Mouse (Mus musculus): Measurements from ENCODE around the gene Ptger2.
"Not testable (repeated sequence)": the region's sequence is repeated elsewhere in the genome, so short reads cannot be mapped to it uniquely, and the experiment has no call there.

Ptger2 gene

GRCm38 (mm10) chr14:44987674-44988355, at the start of gene Ptger2:
Gene Ptger2 (plus strand): TSS chr14:44988195.
- DNase-seq (ENCODE audit: low spot score in 2 of 2) = not testable (repeated sequence)

GRCm38 (mm10) chr14:44960746-44961145, 27.2 kb upstream of the Ptger2 start:
- no peak for DNase-seq (ENCODE audit: low spot score in 2 of 2)

- peak; percentile 30 to 65 for DNase-seq (ENCODE audit: low spot score in 2 of 2)
Measured at GRCm38 (mm10) chr14:44977278-44977677, 10.7 kb upstream of the Ptger2 start.

- DNase-seq (ENCODE audit: low spot score in 2 of 2) = peak in 1 of 2 experiments; percentile 22
Measured at GRCm38 (mm10) chr14:44979887-44980286, 8.1 kb upstream of the Ptger2 start.

- peak in 1 of 2 experiments; percentile 15 for DNase-seq (ENCODE audit: low spot score in 2 of 2)
Measured at GRCm38 (mm10) chr14:44981490-44981889, 6.5 kb upstream of the Ptger2 start.

- DNase-seq (ENCODE audit: low spot score in 2 of 2) = no peak
Measured at GRCm38 (mm10) chr14:44984106-44984505, 3.9 kb upstream of the Ptger2 start.

GRCm38 (mm10) chr14:44986248-44986647, 1.7 kb upstream of the Ptger2 start:
- DNase-seq (ENCODE audit: low spot score in 2 of 2) = no peak

- peak; percentile 45 to 51 for DNase-seq (ENCODE audit: low spot score in 2 of 2)
Measured at GRCm38 (mm10) chr14:44988456-44989016, 541 bp downstream of the Ptger2 start.

- DNase-seq (ENCODE audit: low spot score in 2 of 2) = peak; percentile 20 to 28
Measured at GRCm38 (mm10) chr14:44989017-44989721, 1.2 kb downstream of the Ptger2 start.

- DNase-seq (ENCODE audit: low spot score in 2 of 2) = peak in 1 of 2 experiments; percentile 19
Measured at GRCm38 (mm10) chr14:44989751-44990150, 1.8 kb downstream of the Ptger2 start.

GRCm38 (mm10) chr14:44994337-44994736, 6.3 kb downstream of the Ptger2 start:
- no peak for DNase-seq (ENCODE audit: low spot score in 2 of 2)

GRCm38 (mm10) chr14:45000086-45000769, 12.2 kb downstream of the Ptger2 start:
- no peak for DNase-seq (ENCODE audit: low spot score in 2 of 2)

- DNase-seq (ENCODE audit: low spot score in 2 of 2) = no peak
Measured at GRCm38 (mm10) chr14:45005698-45006283, 17.8 kb downstream of the Ptger2 start.

- DNase-seq (ENCODE audit: low spot score in 2 of 2) = no peak
Measured at GRCm38 (mm10) chr14:45009242-45009641, 21.2 kb downstream of the Ptger2 start.

GRCm38 (mm10) chr14:45011260-45011659, 23.3 kb downstream of the Ptger2 start:
- DNase-seq (ENCODE audit: low spot score in 2 of 2) = no peak

- DNase-seq (ENCODE audit: low spot score in 2 of 2) = peak; percentile 16 to 56
Measured at GRCm38 (mm10) chr14:45011671-45012070, 23.7 kb downstream of the Ptger2 start.

- no peak for DNase-seq (ENCODE audit: low spot score in 2 of 2)
Measured at GRCm38 (mm10) chr14:45021551-45021950, 33.6 kb downstream of the Ptger2 start.

GRCm38 (mm10) chr14:45034293-45034692, 46.3 kb downstream of the Ptger2 start:
- DNase-seq (ENCODE audit: low spot score in 2 of 2) = no peak

- DNase-seq (ENCODE audit: low spot score in 2 of 2) = no peak
Measured at GRCm38 (mm10) chr14:45036579-45036978, 48.6 kb downstream of the Ptger2 start.

- no peak for DNase-seq (ENCODE audit: low spot score in 2 of 2)
Measured at GRCm38 (mm10) chr14:45038052-45038451, 50.1 kb downstream of the Ptger2 start.

- peak; percentile 7 to 19 for DNase-seq (ENCODE audit: low spot score in 2 of 2)
Measured at GRCm38 (mm10) chr14:45040851-45041475, 53.0 kb downstream of the Ptger2 start.

Data from natural killer cell, adult 2 months (primary cell).